Mouse (Mus musculus) heart, embryonic 11.5 days (tissue): Measurements from ENCODE around the gene Actl10. TPM values are rescaled to one million over a fixed set of nuclear protein-coding genes. Genes with fewer than 3 reads are reported as not detected.

Experiments used
- ATAC-seq: fragments of 200-750 bp; cut with Nextera tagmentation; replicated peaks from 2 replicates; pipeline ENCODE4 v1.8.0; 2017; ENCODE audit warnings: moderate library complexity; ENCODE audit not compliant: insufficient number of reproducible peaks, low FRiP score, low TSS enrichment
- H3K27ac ChIP-seq: fragments of 300-500 bp; sonication (generic); 2 replicates; pipeline ENCODE4 v1.5.1; 2014; ENCODE audit warnings: mild to moderate bottlenecking, low read depth, low read length
- H3K27me3 ChIP-seq: fragments of 300-500 bp; sonication (generic); 2 replicates; pipeline ENCODE4 v1.6.1; 2014; ENCODE audit warnings: mild to moderate bottlenecking, low read length, mixed read lengths; ENCODE audit not compliant: control insufficient read depth, insufficient read depth
- H3K36me3 ChIP-seq: fragments of 300-500 bp; sonication (generic); 2 replicates; pipeline ENCODE4 v1.6.1; 2014; ENCODE audit warnings: mild to moderate bottlenecking, low read length, moderate library complexity, mixed read lengths; ENCODE audit not compliant: control insufficient read depth, insufficient read depth
- H3K4me1 ChIP-seq: fragments of 300-500 bp; sonication (generic); 2 replicates; pipeline ENCODE4 v1.6.1; 2014; ENCODE audit warnings: low read length; ENCODE audit not compliant: control insufficient read depth, insufficient read depth
- H3K4me2 ChIP-seq: fragments of 300-500 bp; sonication (generic); 2 replicates; pipeline ENCODE4 v1.6.1; 2014; ENCODE audit warnings: mild to moderate bottlenecking, moderate library complexity
- H3K4me3 ChIP-seq: fragments of 300-500 bp; sonication (generic); 2 replicates; pipeline ENCODE4 v1.5.1; 2014; ENCODE audit warnings: low read depth, low read length
- H3K9ac ChIP-seq: fragments of 300-500 bp; sonication (generic); 2 replicates; pipeline ENCODE4 v1.6.1; 2014; ENCODE audit warnings: mild to moderate bottlenecking, low read depth, low read length, moderate library complexity
- H3K9me3 ChIP-seq: fragments of 300-500 bp; sonication (generic); replicated peaks from 2 replicates; pipeline ENCODE4 v1.6.1; 2016; ENCODE audit warnings: low read length; ENCODE audit not compliant: control insufficient read depth
- WGBS: fragments of 180-500 bp; shearing (Covaris S2); extraction: QIAGEN DNeasy Blood & Tissue Kit; methylation state at CpG from one replicate; pipeline ENCODE4 v1.1.7; 2014; ENCODE audit not compliant: insufficient replicate concordance; 5-methylcytosine and 5-hydroxymethylcytosine counted together
- polyA plus RNA-seq: library from polyadenylated mRNA; unstranded; fragments of >200 nt; fragmentation: Nextera tagmentation; extraction: Ambion mirVana; gene quantifications from 2 replicates; pipeline ENCODE4 v1.2.1, GENCODE M21; 2014

The Actl10 gene
- polyA plus RNA-seq, 1 experiment from 2014 or later, result not detected

GRCm38 (mm10) chr2:154569071-154569748 lies 17.6 kb downstream of the Actl10 start:
- H3K36me3 ChIP-seq, result 0 out of 2 replicates have a peak, but pooled peaks cover 1% of the 10 kb centered on the region
- no peaks in the 10 kb centered on the region for H3K9me3 ChIP-seq
- ATAC-seq, result peak; percentile 86

GRCm38 (mm10) chr2:154569836-154570286 lies 18.3 kb downstream of the Actl10 start, which contains the start of gene E2f1:
TSS of gene E2f1 (minus strand) at chr2:154569892.
- H3K9ac ChIP-seq, result peak within 1 kb of the TSS; percentile 82
- ATAC-seq, result peak; percentile 98
- under 1% methylated on average over 43 of the region's 44 CpGs for WGBS
- peak within 1 kb of the TSS; percentile 85 for H3K27ac ChIP-seq
- H3K4me2 ChIP-seq, result peak within 1 kb of the TSS; percentile 83
- no peaks in the 10 kb centered on the region for H3K27me3 ChIP-seq
- peaks cover 17% of the 10 kb centered on the region for H3K4me1 ChIP-seq
- H3K9me3 ChIP-seq, result no peaks in the 10 kb centered on the region
- no peaks in the 10 kb centered on the region for H3K36me3 ChIP-seq
- peak within 1 kb of the TSS; percentile 80 for H3K4me3 ChIP-seq

More at GRCm38 (mm10) chr2:154569071-154569748, 17.6 kb downstream of the Actl10 start:
- Histone ChIP-seq H3K4me2 (peak overlapping the region; percentile 83), H3K27me3 (no peaks in the 10 kb centered on the region), H3K9ac (peak overlapping the region; percentile 82), H3K4me1 (peaks cover 17% of the 10 kb centered on the region), H3K27ac (peak overlapping the region; percentile 85), H3K4me3 (peak overlapping the region; percentile 80)
- WGBS, result under 1% methylated on average over 48 of the region's 70 CpGs

- Histone ChIP-seq H3K4me1 (peaks cover 17% of the 10 kb centered on the region), H3K4me3 (no peak overlapping the region), H3K27me3 (no peaks in the 10 kb centered on the region), H3K9ac (no peak overlapping the region), H3K9me3 (no peaks in the 10 kb centered on the region), H3K36me3 (no peaks in the 10 kb centered on the region), H3K4me2 (peak overlapping the region; percentile 83; the same call in 1 of the 2 replicates), H3K27ac (no peak overlapping the region)
- no peak for ATAC-seq
- WGBS, result 77% methylated on average over 4 of the region's 4 CpGs
These were observed 19.1 kb downstream of the Actl10 start for GRCm38 (mm10) chr2:154570666-154571065.

DNA sequence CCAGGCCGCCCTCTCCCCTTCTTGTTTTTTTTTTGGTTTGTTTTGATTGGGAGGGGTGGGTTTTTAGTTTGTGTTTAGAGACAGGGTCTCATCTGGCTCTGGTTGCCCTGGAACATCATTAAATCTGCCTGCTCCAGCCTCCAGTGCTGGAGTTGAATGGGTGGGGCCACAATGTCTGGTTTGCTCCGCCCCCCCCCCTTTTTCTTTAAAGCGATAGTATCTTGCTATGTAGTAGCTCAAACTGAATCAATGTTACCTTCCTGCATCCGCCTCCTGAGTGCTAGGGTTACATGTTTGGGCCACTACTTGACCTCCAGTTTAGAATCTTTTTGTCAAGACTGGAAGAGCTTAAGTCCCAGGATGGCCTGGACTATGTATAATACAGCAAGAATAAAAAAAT lies 19.7 kb downstream of the Actl10 start:
- no peaks in the 10 kb centered on the region for H3K9me3 ChIP-seq
- H3K9ac ChIP-seq, result no peak overlapping the region
- peaks cover 17% of the 10 kb centered on the region for H3K4me1 ChIP-seq
- WGBS, result 76% methylated on average over 4 of the region's 4 CpGs
- no peak overlapping the region for H3K4me2 ChIP-seq
- no peaks in the 10 kb centered on the region for H3K36me3 ChIP-seq
- no peak overlapping the region for H3K27ac ChIP-seq
- H3K4me3 ChIP-seq, result no peak overlapping the region
- no peaks in the 10 kb centered on the region for H3K27me3 ChIP-seq
- no peak for ATAC-seq

GRCm38 (mm10) chr2:154571976-154572375 lies 20.4 kb downstream of the Actl10 start:
- Histone ChIP-seq H3K27me3 (no peaks in the 10 kb centered on the region), H3K9me3 (no peaks in the 10 kb centered on the region), H3K36me3 (no peaks in the 10 kb centered on the region), H3K27ac (no peak overlapping the region), H3K4me2 (no peak overlapping the region), H3K9ac (no peak overlapping the region), H3K4me1 (peaks cover 12% of the 10 kb centered on the region), H3K4me3 (no peak overlapping the region)
- ATAC-seq, result no peak
- 74% methylated on average over 8 of the region's 8 CpGs for WGBS

DNA sequence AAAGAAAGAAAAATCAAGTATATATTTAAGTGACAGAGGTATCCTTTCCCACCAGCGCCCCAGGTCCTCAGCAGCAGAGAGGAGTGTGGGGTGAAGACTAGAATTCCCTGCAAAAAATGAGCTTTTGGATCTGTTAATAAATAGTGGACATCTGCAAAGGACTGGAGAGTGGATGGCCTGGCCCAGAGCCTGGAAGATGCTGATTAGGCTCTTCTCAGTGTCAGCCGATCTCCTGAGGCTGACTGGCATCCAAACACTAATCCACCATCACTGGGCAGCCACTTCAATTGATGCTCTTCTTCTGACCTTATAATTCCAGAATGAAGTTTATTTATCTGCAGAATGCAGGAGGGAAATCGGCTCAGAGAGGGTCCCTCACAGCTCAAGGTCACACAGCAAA lies 21.4 kb downstream of the Actl10 start:
- no peak overlapping the region for H3K27ac ChIP-seq
- H3K36me3 ChIP-seq, result no peaks in the 10 kb centered on the region
- 72% methylated on average over 3 of the region's 3 CpGs for WGBS
- peaks cover 9% of the 10 kb centered on the region for H3K4me1 ChIP-seq
- no peak for ATAC-seq
- no peaks in the 10 kb centered on the region for H3K9me3 ChIP-seq
- H3K4me2 ChIP-seq, result no peak overlapping the region
- H3K9ac ChIP-seq, result no peak overlapping the region
- H3K4me3 ChIP-seq, result no peak overlapping the region
- H3K27me3 ChIP-seq, result no peaks in the 10 kb centered on the region

DNA sequence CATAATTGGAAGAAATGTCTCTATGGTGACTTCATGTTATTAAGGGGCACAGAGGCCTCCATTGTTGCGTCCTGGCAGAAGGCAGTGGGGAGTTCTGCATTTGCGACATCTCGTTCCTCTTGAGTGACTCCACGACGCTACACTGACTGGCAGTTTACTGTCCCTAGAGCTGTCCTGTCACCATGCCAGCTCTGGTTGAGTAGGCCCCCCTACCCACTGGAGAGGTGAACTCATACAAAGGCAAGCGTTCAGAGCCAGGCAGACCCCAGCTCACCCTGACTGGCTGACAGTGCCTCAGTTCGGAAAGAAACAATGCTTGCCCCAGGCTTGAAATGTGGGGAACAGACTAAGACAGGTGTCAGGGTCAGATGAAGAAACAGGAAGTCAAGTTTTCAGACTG lies 22.7 kb downstream of the Actl10 start:
- Histone ChIP-seq H3K4me3 (no peak overlapping the region), H3K27ac (no peak overlapping the region), H3K4me1 (no peaks in the 10 kb centered on the region), H3K9ac (no peak overlapping the region), H3K9me3 (no peaks in the 10 kb centered on the region), H3K36me3 (no peaks in the 10 kb centered on the region), H3K4me2 (no peak overlapping the region), H3K27me3 (no peaks in the 10 kb centered on the region)
- WGBS, result 76% methylated on average over 7 of the region's 7 CpGs
- no peak for ATAC-seq

DNA sequence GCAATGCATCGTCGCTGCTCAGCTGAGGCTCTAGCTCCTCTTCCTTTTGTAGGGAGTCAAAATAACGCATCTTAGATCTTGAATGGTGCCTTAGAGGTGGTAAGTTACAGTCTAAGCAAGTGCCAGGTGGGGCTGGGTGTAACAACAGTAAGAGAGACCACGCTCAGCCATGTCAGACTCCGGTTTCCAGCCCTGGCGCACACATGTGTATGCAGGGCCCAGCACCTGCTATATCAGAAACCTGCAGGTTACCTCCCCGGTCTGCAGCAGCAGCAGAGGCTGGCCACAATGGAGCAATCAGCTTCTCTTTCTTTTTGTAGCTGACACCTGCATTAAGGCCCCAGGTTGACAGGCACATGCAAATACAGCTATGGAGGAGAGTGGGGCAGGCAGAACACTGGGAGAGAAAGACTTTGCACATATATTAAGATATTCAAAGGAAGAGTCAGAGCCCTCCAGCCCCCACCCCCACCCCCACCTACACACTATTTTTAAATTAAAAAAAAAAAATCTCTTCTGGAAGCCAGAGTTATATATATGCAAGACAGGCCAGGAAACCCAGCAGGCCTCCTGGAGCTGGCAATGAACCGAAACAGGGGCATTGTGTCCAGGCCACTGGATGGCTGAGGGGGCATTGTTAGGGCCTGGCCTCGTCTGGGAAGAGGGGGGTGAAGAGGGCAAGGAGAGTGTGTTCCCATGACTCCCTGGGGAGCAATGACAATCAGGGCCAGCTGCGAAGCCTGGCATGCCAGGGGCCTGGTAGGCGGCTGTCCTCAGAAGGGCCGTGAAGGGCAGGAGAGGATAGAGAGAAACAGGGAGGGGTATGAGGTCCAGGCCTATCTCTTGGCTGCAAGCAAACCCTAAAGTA lies 25.5 kb downstream of the Actl10 start:
- no peaks in the 10 kb centered on the region for H3K4me1 ChIP-seq
- no peaks in the 10 kb centered on the region for H3K9me3 ChIP-seq
- WGBS, result 60% methylated on average over 12 of the region's 12 CpGs
- H3K27ac ChIP-seq, result no peak overlapping the region
- ATAC-seq, result no peak
- H3K4me2 ChIP-seq, result no peak overlapping the region
- H3K4me3 ChIP-seq, result no peak overlapping the region
- H3K36me3 ChIP-seq, result no peaks in the 10 kb centered on the region
- no peak overlapping the region for H3K9ac ChIP-seq
- H3K27me3 ChIP-seq, result no peaks in the 10 kb centered on the region
